Mouse (Mus musculus) right cerebral cortex, adult 18-20 months (tissue): ENCODE data around the gene Gm10230.
"Not testable (repeated sequence)": the region's sequence is repeated elsewhere in the genome, so short reads cannot be mapped to it uniquely, and the experiment has no call there.

Experiments used
- DNase-seq: peaks from one replicate; pipeline ENCODE4 v3.0.0; 2022; ENCODE audit warnings: mixed read lengths

The Gm10230 gene

DNA sequence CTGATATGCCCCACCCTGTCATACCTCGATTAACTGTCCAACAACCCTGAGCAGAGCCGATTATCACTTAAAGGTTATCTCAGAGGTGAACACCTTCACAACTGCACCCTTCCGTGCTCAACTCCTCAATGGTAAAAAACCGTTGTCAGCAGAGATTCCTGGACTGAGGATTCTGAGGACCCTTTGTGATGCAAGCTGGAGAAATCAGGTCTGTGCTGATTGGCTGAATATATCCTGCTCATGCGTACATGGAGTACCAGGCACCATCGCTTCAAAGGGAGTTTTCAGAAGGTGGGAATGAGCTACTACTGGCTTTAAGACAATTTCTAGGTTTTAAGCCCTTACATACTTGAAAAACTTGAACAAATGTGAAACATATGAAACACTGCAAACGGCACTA lies at the start of gene Gm10230:
Gene Gm10230 (minus strand): TSS at position 101 of the 400 bp plus-strand sequence.
- DNase-seq: not testable (repeated sequence)
